Mouse (Mus musculus): ENCODE measurements at regions not wholly inside any gene's neighbourhood (a gene's known extent, or its start where the extent isn't known, plus 50 kb on each side); places are given as distances from the start of the nearest gene placed in this dataset.

GRCm38 (mm10) chr12:77786678-77787077 is 407.4 kb upstream of the Gm6657 start:
- TF ChIP-seq CTCF (IDR thresholded peaks at IDR 0.05; ENCODE audit: extremely low read depth, insufficient read depth, low read length) (no peak), POLR2A (IDR thresholded peaks at IDR 0.05; ENCODE audit: extremely low read depth, insufficient read depth, low read length) (no peak)
